In the genomic region with DNA sequence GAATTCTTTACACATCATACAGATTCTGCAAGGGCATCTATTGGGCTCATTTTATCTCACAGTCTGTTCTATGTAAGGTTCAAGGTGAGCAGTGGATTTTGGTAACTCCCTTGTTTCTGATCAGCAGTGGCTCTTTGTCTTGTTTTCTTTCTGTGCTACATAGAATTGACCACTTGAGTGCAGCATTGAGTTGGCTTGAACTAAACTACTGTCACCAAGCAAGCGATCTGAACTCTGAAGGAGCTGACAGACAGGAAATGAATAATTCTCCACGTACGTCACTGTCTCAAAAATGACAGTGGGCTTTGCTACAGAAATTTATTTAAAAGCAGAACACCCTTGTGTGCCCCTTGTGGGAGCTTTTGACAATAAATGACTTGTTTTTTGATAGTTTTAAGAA, we compare ENCODE assay signal across 7 mouse cellular contexts.
DNase-seq lines count a peak whose midpoint lies in the region; ATAC-seq lines count a peak whose summit lies in the region.

No protein-coding gene starts in this region.

- no peaks in the 10 kb centered on the region for H3K36me3 ChIP-seq in heart, embryonic 11.5 days (ENCODE audit: control insufficient read depth, insufficient read depth, low read length)
- no peaks in the 10 kb centered on the region for H3K36me3 ChIP-seq in kidney, embryonic 14.5 days (ENCODE audit: control insufficient read depth, insufficient read depth, low read length)
- H3K36me3 ChIP-seq in liver, embryonic 16.5 days (ENCODE audit: control insufficient read depth, insufficient read depth): no peaks in the 10 kb centered on the region
- no peaks in the 10 kb centered on the region for H3K36me3 ChIP-seq in stomach, embryonic 16.5 days (ENCODE audit: control insufficient read depth, insufficient read depth, low read length)

- H3K27ac ChIP-seq in heart, embryonic 11.5 days (ENCODE audit: low read depth, low read length): no peak overlapping the region
- H3K27ac ChIP-seq in kidney, embryonic 14.5 days (ENCODE audit: low read depth, low read length): no peak overlapping the region
- H3K27ac ChIP-seq in liver, embryonic 16.5 days (ENCODE audit: low read length): no peak overlapping the region
- no peak overlapping the region for H3K27ac ChIP-seq in stomach, embryonic 16.5 days (ENCODE audit: low read length)

- 0 out of 2 replicates have a peak overlapping the region, but pooled peaks have one; percentile 48 for H3K9ac ChIP-seq in heart, embryonic 11.5 days (ENCODE audit: low read depth, low read length)
- H3K9ac ChIP-seq in kidney, embryonic 14.5 days (ENCODE audit: low read depth, low read length): no peak overlapping the region
- no peak overlapping the region for H3K9ac ChIP-seq in liver, embryonic 16.5 days (ENCODE audit: low read depth, low read length)
- H3K9ac ChIP-seq in stomach, embryonic 16.5 days (ENCODE audit: low read length): 0 out of 2 replicates have a peak overlapping the region, but pooled peaks have one; percentile 37

- peak overlapping the region; percentile 17; the same call in 1 of the 2 replicates for H3K4me3 ChIP-seq in heart, embryonic 11.5 days (ENCODE audit: low read depth, low read length)
- H3K4me3 ChIP-seq in kidney, embryonic 14.5 days (ENCODE audit: low read length): no peak overlapping the region; the same call in 1 of the 2 replicates
- no peak overlapping the region for H3K4me3 ChIP-seq in liver, embryonic 16.5 days (ENCODE audit: low read depth, low read length)
- peak overlapping the region; percentile 31 for H3K4me3 ChIP-seq in stomach, embryonic 16.5 days (replicated peaks; ENCODE audit: low read length)

- no peak for ATAC-seq in heart, embryonic 11.5 days (replicated peaks; ENCODE audit: insufficient number of reproducible peaks, low FRiP score, low TSS enrichment)
- peak; percentile 80; the same call in 1 of the 2 replicates for ATAC-seq in kidney, embryonic 14.5 days (ENCODE audit: low FRiP score, low TSS enrichment)
- ATAC-seq in liver, embryonic 16.5 days (ENCODE audit: low read depth): 0 out of 2 replicates have a peak, but pooled peaks have one; percentile 30
- peak; percentile 44; the same call in 1 of the 2 replicates for ATAC-seq in stomach, embryonic 16.5 days (ENCODE audit: insufficient read depth, low FRiP score)

- under 1% methylated on average over 3 of the region's 3 CpGs for WGBS in heart, embryonic 11.5 days (ENCODE audit: insufficient replicate concordance)
- 3% methylated on average over 3 of the region's 3 CpGs for WGBS in kidney, embryonic 14.5 days
- WGBS in liver, embryonic 16.5 days (ENCODE audit: insufficient replicate concordance): 3% methylated on average over 3 of the region's 3 CpGs
- under 1% methylated on average over 3 of the region's 3 CpGs for WGBS in stomach, embryonic 16.5 days

- DNase-seq in 416B (ENCODE audit: low read depth): peak; percentile 89
- DNase-seq in CD4-positive, CD25-positive, alpha-beta regulatory T cell, adult 2 months (ENCODE audit: low read depth, low spot score): peak; percentile 83
- peak; percentile 63 to 73 for DNase-seq in cerebellum, postnatal 14 days

- H3K9me3 ChIP-seq in heart, embryonic 11.5 days (replicated peaks; ENCODE audit: control insufficient read depth, low read length): no peaks in the 10 kb centered on the region
- H3K9me3 ChIP-seq in kidney, embryonic 14.5 days (ENCODE audit: control insufficient read depth, low read length): no peaks in the 10 kb centered on the region
- H3K9me3 ChIP-seq in liver, embryonic 16.5 days (replicated peaks; ENCODE audit: control insufficient read depth, low read length): no peaks in the 10 kb centered on the region
- no peaks in the 10 kb centered on the region for H3K9me3 ChIP-seq in stomach, embryonic 16.5 days (replicated peaks; ENCODE audit: control insufficient read depth, low read length)

- peaks cover 5% of the 10 kb centered on the region; the same call in 1 of the 2 replicates for H3K4me1 ChIP-seq in heart, embryonic 11.5 days (ENCODE audit: control insufficient read depth, insufficient read depth, low read length)
- no peaks in the 10 kb centered on the region for H3K4me1 ChIP-seq in kidney, embryonic 14.5 days (ENCODE audit: control insufficient read depth, insufficient read depth, low read length)
- H3K4me1 ChIP-seq in liver, embryonic 16.5 days (ENCODE audit: control insufficient read depth, low read depth, low read length): no peaks in the 10 kb centered on the region
- H3K4me1 ChIP-seq in stomach, embryonic 16.5 days (ENCODE audit: control insufficient read depth, insufficient read depth, low read length): no peaks in the 10 kb centered on the region

- no peaks in the 10 kb centered on the region for H3K27me3 ChIP-seq in heart, embryonic 11.5 days (ENCODE audit: control insufficient read depth, insufficient read depth, low read length)
- H3K27me3 ChIP-seq in kidney, embryonic 14.5 days (ENCODE audit: control insufficient read depth, insufficient read depth, low read length): no peaks in the 10 kb centered on the region
- H3K27me3 ChIP-seq in liver, embryonic 16.5 days (ENCODE audit: control insufficient read depth, insufficient read depth, low read depth, low read length): no peaks in the 10 kb centered on the region
- no peaks in the 10 kb centered on the region for H3K27me3 ChIP-seq in stomach, embryonic 16.5 days (ENCODE audit: control insufficient read depth, insufficient read depth, low read length)

- peak overlapping the region; percentile 53 for H3K4me2 ChIP-seq in heart, embryonic 11.5 days
- H3K4me2 ChIP-seq in kidney, embryonic 14.5 days (replicated peaks; ENCODE audit: low read depth, low read length): no peak overlapping the region; the same call in 1 of the 2 replicates
- H3K4me2 ChIP-seq in liver, embryonic 16.5 days (ENCODE audit: low read depth, low read length): no peak overlapping the region
- H3K4me2 ChIP-seq in stomach, embryonic 16.5 days (ENCODE audit: low read depth, low read length): peak overlapping the region; percentile 44

Comparison
In these comparisons a context has a peak if more than half of its experiments do, and no peak if none do; other contexts are left out.
1. H3K4me2 ChIP-seq: peak in heart, embryonic 11.5 days (single experiment) and stomach, embryonic 16.5 days (single experiment); none in kidney, embryonic 14.5 days (single experiment) and liver, embryonic 16.5 days (single experiment).
2. H3K4me3 ChIP-seq: peak in heart, embryonic 11.5 days (single experiment) and stomach, embryonic 16.5 days (single experiment); none in kidney, embryonic 14.5 days (single experiment) and liver, embryonic 16.5 days (single experiment).
3. H3K9ac ChIP-seq: peak in heart, embryonic 11.5 days (single experiment) and stomach, embryonic 16.5 days (single experiment); none in kidney, embryonic 14.5 days (single experiment) and liver, embryonic 16.5 days (single experiment).
4. Peak in every context shown above with its lines, with median percentiles within 50 percentile points of each other: DNase-seq.